Mouse (Mus musculus) C2C12 (cell line): ENCODE results near the gene Phf1.

Experiments used
- CTCF ChIP-seq: IDR thresholded peaks from one replicate; pipeline ENCODE4 v1.5.1; 2011; ENCODE audit not compliant: control insufficient read depth, insufficient read depth, insufficient read length
- FOSL1 ChIP-seq: IDR thresholded peaks from one replicate; pipeline ENCODE4 v1.8.0; 2011; ENCODE audit warnings: mild to moderate bottlenecking, low read length; ENCODE audit not compliant: poor library complexity, insufficient read depth, severe bottlenecking

DNA sequence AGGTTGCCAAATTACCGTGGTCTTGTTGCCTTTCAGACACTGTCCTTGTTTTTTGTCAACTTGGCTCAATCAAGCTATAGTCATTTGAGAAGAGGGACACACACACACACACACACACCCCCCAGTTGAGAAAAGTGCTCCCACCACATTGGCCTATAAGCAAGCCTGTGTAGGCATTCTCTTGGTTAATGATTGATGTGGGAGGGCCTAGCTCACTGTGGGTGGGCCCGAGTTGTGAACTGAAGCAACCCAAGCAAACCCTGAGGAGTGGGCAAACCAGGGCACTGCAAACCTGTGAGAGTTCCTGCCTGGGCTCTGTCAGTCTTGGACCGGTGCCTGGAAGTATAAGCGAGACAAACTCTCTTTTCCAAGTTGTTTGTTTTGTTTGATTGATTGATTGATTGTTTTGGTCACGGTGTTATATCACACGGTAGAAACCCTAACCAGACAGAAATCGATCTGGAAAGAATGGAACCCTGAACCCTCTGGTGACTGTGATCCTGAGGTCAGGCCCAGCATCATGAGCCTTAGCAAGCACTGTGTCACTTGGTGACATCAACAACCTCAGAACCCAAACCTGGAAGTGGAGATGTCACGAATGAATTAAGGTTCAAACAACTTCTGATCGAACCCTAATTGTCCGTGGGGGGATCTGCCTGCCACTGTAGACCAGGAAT, 52.8 kb downstream of the Phf1 start:
- TF ChIP-seq CTCF (no peak), FOSL1 (no peak)
